Mouse (Mus musculus) heart, postnatal 25 days (tissue): ENCODE data around the gene Prol1. TPM values are rescaled to one million over a fixed set of nuclear protein-coding genes. Genes with fewer than 3 reads are reported as not detected.
"Not testable (repeated sequence)": the region's sequence is repeated elsewhere in the genome, so short reads cannot be mapped to it uniquely, and the experiment has no call there.

Source experiments
- DNase-seq: peaks from one replicate; pipeline ENCODE4 v3.0.0; 2022; ENCODE audit warnings: low spot score
- intact Hi-C: fragments of 180-260 bp; cut with DNase I; formaldehyde crosslinking; loops from one replicate; pipeline ENCODE4 v1.15.1; 2025
- total RNA-seq, 2 experiments: library from RNA; stranded (reverse); gene quantifications; 2 replicates each; pipeline ENCODE4 v1.2.3; 2021

Gene Prol1
- not detected for total RNA-seq

DNA sequence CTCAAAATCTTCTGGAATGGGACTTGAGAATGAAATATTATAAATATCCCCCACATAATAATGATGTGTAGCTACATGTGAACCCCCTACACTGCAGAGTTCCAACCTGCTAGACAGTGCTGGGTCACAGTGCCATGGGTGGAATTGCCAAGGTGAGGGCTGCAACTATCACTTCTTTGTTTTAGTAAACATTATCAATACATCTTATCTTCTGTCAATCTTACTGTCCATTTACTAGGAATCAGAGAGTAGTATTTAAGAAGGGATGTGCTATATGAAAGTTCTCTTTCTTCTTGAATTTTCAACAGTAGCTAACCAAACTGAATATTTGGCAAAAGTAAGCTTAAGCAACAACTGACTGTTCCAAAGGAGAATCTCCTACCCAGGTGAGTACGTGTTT is at the start of gene Prol1:
Gene Prol1 (plus strand): TSS at position 301 of the 400 bp plus-strand sequence.
- DNase-seq: no peak

DNA sequence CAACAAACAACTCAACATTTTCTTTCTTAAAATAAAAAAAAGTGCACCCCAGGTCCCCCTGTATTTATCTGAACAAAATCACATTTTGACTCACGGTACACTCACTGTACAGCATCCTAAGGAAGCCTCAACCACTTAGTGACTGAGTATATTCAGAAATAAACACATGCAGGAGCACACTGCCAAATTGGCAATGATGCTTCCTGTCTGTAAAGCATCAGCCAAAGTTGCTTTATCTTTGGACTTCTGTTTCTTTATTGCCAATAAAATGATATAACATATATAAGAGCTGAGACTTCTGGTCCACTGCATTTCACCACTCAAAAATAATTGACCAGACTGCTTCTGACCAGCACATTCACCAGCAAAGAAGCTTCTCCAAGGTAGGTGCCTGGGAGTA is 48.5 kb upstream of the Prol1 start, which contains the start of gene Gm7714:
Gene Gm7714 (plus strand): TSS at position 301 of the 400 bp plus-strand sequence.
- no peak for DNase-seq
- intact Hi-C loops: no loop called here

More for the DNA sequence above, at the start of gene Prol1:
- intact Hi-C loops: no loop called here

DNA sequence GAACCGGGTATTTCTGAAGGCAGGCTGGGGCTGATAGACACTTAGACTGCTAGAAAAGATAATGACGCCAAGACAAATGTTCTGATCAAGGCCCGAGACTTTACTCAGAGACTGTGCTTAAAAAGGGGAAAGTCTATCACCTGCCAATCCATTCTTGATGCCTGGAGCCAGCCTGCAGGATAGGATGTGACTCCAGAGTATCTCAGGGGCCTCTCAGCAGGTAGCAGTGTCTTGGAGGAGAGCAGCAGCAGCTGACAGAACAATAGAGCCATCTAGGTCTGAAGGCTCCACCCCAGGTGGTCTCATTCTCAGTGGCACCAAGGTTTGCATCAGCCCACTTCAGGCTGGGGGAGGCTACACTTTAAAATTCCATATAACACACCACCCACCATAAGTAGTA is 5.8 kb upstream of the Prol1 start:
- intact Hi-C loops, DNase-seq: not testable (repeated sequence)

DNA sequence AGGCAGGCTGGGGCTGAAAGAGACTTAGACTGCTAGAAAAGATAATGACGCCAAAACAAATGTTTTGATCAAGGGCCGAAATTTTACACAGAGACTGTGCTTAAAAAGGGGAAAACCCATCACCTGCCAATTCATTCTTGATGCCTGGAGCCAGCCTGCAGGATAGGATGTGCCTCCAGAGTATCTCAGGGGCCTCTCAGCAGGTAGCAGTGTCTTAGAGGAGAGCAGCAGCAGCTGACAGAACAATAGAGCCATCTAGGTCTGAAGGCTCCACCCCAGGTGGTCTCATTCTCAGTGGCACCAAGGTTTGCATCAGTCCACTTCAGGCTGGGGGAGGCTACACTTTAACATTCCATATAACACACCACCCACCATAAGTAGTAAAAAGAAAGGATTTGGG is 31.4 kb downstream of the Prol1 start:
- DNase-seq, intact Hi-C loops: not testable (repeated sequence)

DNA sequence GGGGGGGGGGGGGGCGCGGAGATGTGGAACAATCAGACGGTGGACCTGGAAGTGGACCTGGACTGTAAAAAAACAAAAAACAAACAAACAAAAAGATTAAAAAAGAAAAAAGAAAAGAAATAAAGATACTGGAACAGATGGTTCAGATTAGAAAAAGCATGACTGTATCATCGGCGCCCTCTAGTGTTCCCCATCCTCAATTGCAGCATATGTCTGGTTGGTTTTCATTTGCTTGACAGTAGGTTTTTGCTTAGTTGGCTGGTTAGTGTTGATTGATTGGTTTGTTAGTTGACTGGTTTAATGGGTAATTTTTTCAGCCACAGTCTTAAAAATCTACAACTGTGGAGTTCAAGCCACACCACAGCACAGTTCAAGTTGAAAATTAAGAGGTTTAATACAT is 47.7 kb downstream of the Prol1 start:
- intact Hi-C loops: no loop called here
- no peak for DNase-seq

DNA sequence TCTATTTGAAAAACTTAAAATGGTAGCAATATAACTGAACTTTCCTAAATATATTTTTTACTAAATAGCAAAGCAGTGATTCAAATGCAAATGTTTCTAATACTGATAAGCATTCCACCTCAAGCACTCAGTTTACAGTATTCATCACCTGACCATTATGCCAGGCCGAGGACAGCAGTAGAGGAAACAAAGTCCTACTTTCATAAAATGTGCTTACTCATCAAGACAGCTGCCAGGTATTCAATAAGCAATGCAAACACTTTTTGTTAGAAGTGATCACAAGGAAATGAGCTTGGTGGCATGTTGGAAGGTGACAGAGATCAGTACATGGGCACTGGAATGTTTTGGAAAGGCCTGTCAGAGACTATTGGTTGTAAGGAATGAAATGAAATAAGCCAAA is 49.8 kb downstream of the Prol1 start:
- DNase-seq: no peak
- intact Hi-C loops: no loop called here

DNA sequence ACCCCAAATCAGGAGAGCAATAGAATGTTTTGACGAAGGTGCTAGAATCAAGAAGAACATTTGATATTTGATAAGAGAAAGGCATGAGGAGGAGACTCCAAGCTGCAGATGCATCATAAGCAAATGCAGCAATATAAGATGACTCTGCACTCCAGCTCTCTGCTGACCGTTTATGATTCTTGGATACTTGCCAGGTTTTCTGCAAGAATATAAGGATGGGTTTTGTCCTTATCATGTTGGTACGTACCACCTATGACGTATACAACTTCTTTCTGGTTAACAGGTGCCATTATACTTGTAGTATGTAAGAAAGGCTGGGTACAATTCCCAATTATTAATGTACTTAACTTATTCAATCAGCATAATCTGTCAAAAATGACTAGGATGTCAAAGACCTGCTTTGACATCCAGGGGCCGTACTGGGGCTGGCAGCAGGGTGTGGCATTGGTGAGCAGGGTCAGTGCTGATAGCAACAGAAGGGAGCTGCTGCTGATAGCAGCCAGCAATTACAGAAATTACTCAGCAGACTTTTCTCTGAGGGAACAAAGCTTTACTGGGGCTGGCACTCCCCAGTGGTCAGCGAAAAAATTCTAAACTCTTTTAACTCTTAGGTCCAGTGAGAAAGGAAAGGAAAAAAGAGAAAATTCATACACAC is 53.6 kb downstream of the Prol1 start:
- DNase-seq: no peak
- intact Hi-C loops: no loop called here

DNA sequence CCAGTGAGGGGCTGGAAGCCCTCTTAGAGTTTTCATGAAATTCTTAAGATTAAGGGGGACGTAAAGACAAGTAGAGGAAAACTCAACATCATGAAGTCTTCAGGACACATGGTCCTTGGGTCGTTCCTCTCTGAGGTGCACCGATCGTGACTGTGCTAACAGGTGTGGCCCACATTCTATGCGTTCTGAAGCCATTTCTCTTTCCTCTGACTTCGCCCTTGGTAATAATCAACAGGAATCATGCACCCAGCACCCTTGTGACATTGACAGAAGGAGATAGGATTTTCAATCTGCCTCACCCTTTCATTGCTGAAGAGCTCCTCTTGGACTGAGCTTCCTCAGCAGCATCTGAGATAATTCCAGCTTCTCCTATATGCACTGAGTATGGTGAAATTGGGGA is 55.5 kb downstream of the Prol1 start:
- intact Hi-C loops: no loop called here
- no peak for DNase-seq

DNA sequence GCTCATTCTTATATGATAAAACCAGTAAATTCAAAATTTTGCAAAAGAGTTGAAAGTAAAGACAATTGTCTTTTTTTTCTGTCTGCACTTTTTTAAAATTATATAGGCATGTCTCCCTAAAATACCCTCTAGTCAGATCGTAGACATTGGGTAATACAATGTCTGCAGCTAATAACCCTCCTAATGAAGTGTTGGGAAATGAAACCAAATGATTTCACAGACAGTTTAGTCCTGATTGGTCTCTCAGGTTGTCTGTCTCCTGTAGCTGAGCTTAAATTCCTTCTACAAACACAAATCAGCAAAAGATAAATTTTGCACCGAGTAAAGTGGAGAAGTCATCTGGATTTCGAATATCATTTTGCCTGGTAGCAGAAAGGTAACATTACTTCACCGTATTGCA is 58.7 kb downstream of the Prol1 start, which contains the start of gene Amtn:
Gene Amtn (plus strand): TSS at position 301 of the 400 bp plus-strand sequence.
- intact Hi-C loops: no loop called here
- no peak for DNase-seq

Other genes with a start within 250 kb of the Prol1 start
- not detected for gene Smr2, start 230.8 kb upstream of the Prol1 start, total RNA-seq
- gene Gm11116, start 205.8 kb upstream of the Prol1 start, total RNA-seq: not detected
- gene Gm11115, start 163.2 kb upstream of the Prol1 start, total RNA-seq: not detected
- gene Gm7714, start 48.4 kb upstream of the Prol1 start, total RNA-seq: not detected
- gene Amtn, start 58.8 kb downstream of the Prol1 start, total RNA-seq: not detected
- gene Ambn, start 138.7 kb downstream of the Prol1 start, total RNA-seq: not detected
- gene Enam, start 170.7 kb downstream of the Prol1 start, total RNA-seq: not detected
- gene Jchain, start 210.6 kb downstream of the Prol1 start, total RNA-seq: under 1 TPM in 1 of 2 experiments, not detected in 1; 0.10 TPM
- gene Utp3, start 237.2 kb downstream of the Prol1 start, total RNA-seq: 10 to 100 TPM; 19.3 to 19.9 TPM
- 10 to 100 TPM; 10.5 to 11.5 TPM for gene Rufy3, start 247.7 kb downstream of the Prol1 start, total RNA-seq